Mouse (Mus musculus) limb, embryonic 12.5 days (tissue): ENCODE measurements around the gene Gse1. TPM values are rescaled to one million over a fixed set of nuclear protein-coding genes. Genes with fewer than 3 reads are reported as not detected.

ENCODE experiments used
- ATAC-seq: fragments of 200-750 bp; cut with Nextera tagmentation; 2 replicates; pipeline ENCODE4 v1.8.0; 2017; ENCODE audit warnings: low read depth, moderate TSS enrichment; ENCODE audit not compliant: insufficient number of reproducible peaks, insufficient read depth, low FRiP score, low TSS enrichment
- H3K27ac ChIP-seq: fragments of 300-500 bp; sonication (generic); 2 replicates; pipeline ENCODE4 v1.5.1; 2016; ENCODE audit warnings: mild to moderate bottlenecking, moderate library complexity
- H3K27me3 ChIP-seq: fragments of 300-500 bp; sonication (generic); 2 replicates; pipeline ENCODE4 v1.6.1; 2016; ENCODE audit warnings: mild to moderate bottlenecking, moderate library complexity
- H3K36me3 ChIP-seq: fragments of 300-500 bp; sonication (generic); 2 replicates; pipeline ENCODE4 v1.6.1; 2016; ENCODE audit warnings: mild to moderate bottlenecking, moderate library complexity
- H3K4me1 ChIP-seq: fragments of 300-500 bp; sonication (generic); replicated peaks from 2 replicates; pipeline ENCODE4 v1.6.1; 2016
- H3K4me2 ChIP-seq: fragments of 300-500 bp; sonication (generic); 2 replicates; pipeline ENCODE4 v1.6.1; 2016; ENCODE audit warnings: mild to moderate bottlenecking, moderate library complexity
- H3K4me3 ChIP-seq: fragments of 300-500 bp; sonication (generic); replicated peaks from 2 replicates; pipeline ENCODE4 v1.5.1; 2016; ENCODE audit warnings: mild to moderate bottlenecking
- H3K9ac ChIP-seq: fragments of 300-500 bp; sonication (generic); replicated peaks from 2 replicates; pipeline ENCODE4 v1.6.1; 2016; ENCODE audit warnings: mild to moderate bottlenecking, moderate library complexity
- H3K9me3 ChIP-seq: fragments of 300-500 bp; sonication (generic); 2 replicates; pipeline ENCODE4 v1.6.1; 2016; ENCODE audit warnings: mild to moderate bottlenecking, moderate library complexity
- WGBS: fragments of 180-500 bp; shearing (Covaris S2); methylation state at CpG from one replicate; pipeline ENCODE4 v1.1.7; 2016; 5-methylcytosine and 5-hydroxymethylcytosine counted together
- polyA plus RNA-seq: library from polyadenylated mRNA; unstranded; fragments of >200 nt; fragmentation: Nextera tagmentation; extraction: Ambion mirVana; gene quantifications from 2 replicates; pipeline ENCODE4 v1.2.1, GENCODE M21; 2016

Gene Gse1
- polyA plus RNA-seq, 1 experiment from 2014 or later, result 9.1 TPM

GRCm38 (mm10) chr8:120485551-120486476 lies 257.6 kb downstream of the Gse1 start:
- no peak for ATAC-seq
- H3K27me3 ChIP-seq, result peaks cover 85% of the 10 kb centered on the region
- H3K27ac ChIP-seq, result no peak overlapping the region
- peaks cover 65% of the 10 kb centered on the region for H3K4me1 ChIP-seq
- H3K9me3 ChIP-seq, result no peaks in the 10 kb centered on the region
- H3K4me3 ChIP-seq, result peak overlapping the region; percentile 73
- H3K4me2 ChIP-seq, result peak overlapping the region; percentile 99
- H3K9ac ChIP-seq, result no peak overlapping the region
- H3K36me3 ChIP-seq, result no peaks in the 10 kb centered on the region
- WGBS, result 12% methylated on average over 21 of the region's 21 CpGs

- H3K27me3 ChIP-seq, result peaks cover 89% of the 10 kb centered on the region
- H3K4me3 ChIP-seq, result peak overlapping the region; percentile 73
- H3K9me3 ChIP-seq, result no peaks in the 10 kb centered on the region
- peak overlapping the region; percentile 61 for H3K9ac ChIP-seq
- ATAC-seq, result no peak
- H3K36me3 ChIP-seq, result no peaks in the 10 kb centered on the region
- under 1% methylated on average over 48 of the region's 50 CpGs for WGBS
- peak overlapping the region; percentile 99 for H3K4me2 ChIP-seq
- H3K4me1 ChIP-seq, result peaks cover 74% of the 10 kb centered on the region
- H3K27ac ChIP-seq, result peak overlapping the region; percentile 76; the same call in 1 of the 2 replicates
Observed at GRCm38 (mm10) chr8:120486477-120487376, 258.5 kb downstream of the Gse1 start.

GRCm38 (mm10) chr8:120487377-120487728 lies 259.1 kb downstream of the Gse1 start:
- H3K4me3 ChIP-seq, result peak overlapping the region; percentile 73
- peak overlapping the region; percentile 99 for H3K4me2 ChIP-seq
- peaks cover 87% of the 10 kb centered on the region for H3K27me3 ChIP-seq
- H3K27ac ChIP-seq, result peak overlapping the region; percentile 76; the same call in 1 of the 2 replicates
- ATAC-seq, result no peak
- H3K4me1 ChIP-seq, result peaks cover 81% of the 10 kb centered on the region
- H3K36me3 ChIP-seq, result no peaks in the 10 kb centered on the region
- H3K9ac ChIP-seq, result peak overlapping the region; percentile 61
- 0% methylated on average over 34 of the region's 34 CpGs for WGBS
- H3K9me3 ChIP-seq, result no peaks in the 10 kb centered on the region

- Histone ChIP-seq H3K27ac (peak overlapping the region; percentile 76; the same call in 1 of the 2 replicates), H3K4me1 (peaks cover 86% of the 10 kb centered on the region), H3K4me2 (peak overlapping the region; percentile 99), H3K27me3 (peaks cover 90% of the 10 kb centered on the region), H3K36me3 (no peaks in the 10 kb centered on the region), H3K4me3 (peak overlapping the region; percentile 73), H3K9ac (peak overlapping the region; percentile 61), H3K9me3 (no peaks in the 10 kb centered on the region)
- 1% methylated on average over 51 of the region's 55 CpGs for WGBS
- ATAC-seq, result no peak
Observed at GRCm38 (mm10) chr8:120487729-120488510, 259.7 kb downstream of the Gse1 start.

GRCm38 (mm10) chr8:120488636-120489131 lies 260.4 kb downstream of the Gse1 start:
- no peak for ATAC-seq
- H3K27ac ChIP-seq, result no peak overlapping the region
- peak overlapping the region; percentile 99 for H3K4me2 ChIP-seq
- peak overlapping the region; percentile 74; the same call in 1 of the 2 replicates for H3K9ac ChIP-seq
- H3K9me3 ChIP-seq, result no peaks in the 10 kb centered on the region
- H3K4me1 ChIP-seq, result peaks cover 94% of the 10 kb centered on the region
- no peaks in the 10 kb centered on the region for H3K36me3 ChIP-seq
- peaks cover 86% of the 10 kb centered on the region for H3K27me3 ChIP-seq
- peak overlapping the region; percentile 73 for H3K4me3 ChIP-seq
- WGBS, result under 1% methylated on average over 25 of the region's 25 CpGs

- Histone ChIP-seq H3K27ac (no peak overlapping the region; the same call in 1 of the 2 replicates), H3K4me3 (peak overlapping the region; percentile 73), H3K36me3 (no peaks in the 10 kb centered on the region), H3K9ac (peak overlapping the region; percentile 74), H3K9me3 (no peaks in the 10 kb centered on the region), H3K4me1 (peaks cover 95% of the 10 kb centered on the region), H3K4me2 (peak overlapping the region; percentile 99), H3K27me3 (peaks cover 80% of the 10 kb centered on the region)
- under 1% methylated on average over 73 of the region's 73 CpGs for WGBS
- ATAC-seq, result no peak
Observed at GRCm38 (mm10) chr8:120489142-120489754, 261.0 kb downstream of the Gse1 start.

- Histone ChIP-seq H3K27me3 (peaks cover 74% of the 10 kb centered on the region), H3K27ac (no peak overlapping the region), H3K36me3 (no peaks in the 10 kb centered on the region), H3K9ac (peak overlapping the region; percentile 74), H3K4me3 (peak overlapping the region; percentile 73), H3K4me1 (peaks cover 95% of the 10 kb centered on the region), H3K4me2 (peak overlapping the region; percentile 99), H3K9me3 (no peaks in the 10 kb centered on the region)
- WGBS, result 3% methylated on average over 15 of the region's 15 CpGs
- no peak for ATAC-seq
Observed at GRCm38 (mm10) chr8:120489771-120490281, 261.6 kb downstream of the Gse1 start.

GRCm38 (mm10) chr8:120490354-120491141 lies 262.3 kb downstream of the Gse1 start:
- H3K4me1 ChIP-seq, result peaks cover 95% of the 10 kb centered on the region
- H3K9ac ChIP-seq, result no peak overlapping the region

GRCm38 (mm10) chr8:120491166-120491793 lies 263.0 kb downstream of the Gse1 start:
- Histone ChIP-seq H3K9ac (no peak overlapping the region), H3K36me3 (no peaks in the 10 kb centered on the region), H3K4me3 (no peak overlapping the region), H3K4me2 (peak overlapping the region; percentile 99; the same call in 1 of the 2 replicates), H3K9me3 (no peaks in the 10 kb centered on the region), H3K27ac (no peak overlapping the region), H3K4me1 (peaks cover 90% of the 10 kb centered on the region), H3K27me3 (peaks cover 61% of the 10 kb centered on the region)
- WGBS, result 67% methylated on average over 5 of the region's 5 CpGs
- no peak for ATAC-seq

More at GRCm38 (mm10) chr8:120490354-120491141, 262.3 kb downstream of the Gse1 start:
- Histone ChIP-seq H3K4me3 (peak overlapping the region; percentile 73), H3K9me3 (no peaks in the 10 kb centered on the region), H3K27me3 (peaks cover 67% of the 10 kb centered on the region), H3K27ac (no peak overlapping the region), H3K36me3 (no peaks in the 10 kb centered on the region), H3K4me2 (peak overlapping the region; percentile 99)
- no peak for ATAC-seq
- 13% methylated on average over 12 of the region's 12 CpGs for WGBS
